15 mouse cellular contexts compared by ENCODE assay signal in the genomic region with DNA sequence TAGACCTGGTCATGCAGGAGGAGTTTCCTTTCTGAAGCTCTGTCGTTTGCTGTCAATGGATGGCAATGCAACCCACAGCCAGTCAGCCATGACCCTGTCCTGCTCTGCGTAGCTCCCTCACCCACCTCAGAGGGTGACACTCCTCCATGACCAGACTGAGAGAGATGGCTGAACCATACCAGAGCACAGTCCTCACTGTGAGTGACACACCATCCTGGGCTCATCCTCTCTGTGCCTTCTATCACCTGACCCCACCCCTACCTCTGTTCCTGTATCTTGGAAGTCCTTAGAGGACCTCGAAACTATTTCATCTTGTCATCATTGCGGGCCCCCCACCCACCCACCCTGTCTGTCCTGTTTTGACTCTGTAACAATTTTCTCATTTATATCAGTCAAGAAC.
"Had no signal": no experiment of that assay in that cellular context is flagged by ENCODE, and none has a peak within 500 bp of the region (broad histone marks: within the 10 kb centered on the region; RNA-seq: fewer than 3 reads in every experiment).

No protein-coding gene starts in this region.

- H3K4me1 ChIP-seq: limb, embryonic 13.5 days; midbrain, embryonic 12.5 days; neural tube, embryonic 13.5 days had no signal

- H3K36me3 ChIP-seq: limb, embryonic 13.5 days; midbrain, embryonic 12.5 days; neural tube, embryonic 13.5 days had no signal

- H3K9me3 ChIP-seq: limb, embryonic 13.5 days; midbrain, embryonic 12.5 days; neural tube, embryonic 13.5 days had no signal

- H3K4me2 ChIP-seq: limb, embryonic 13.5 days; midbrain, embryonic 12.5 days; neural tube, embryonic 13.5 days had no signal

- DNase-seq: kidney, adult 8-10 months; kidney, postnatal 4 days; left cerebral cortex, postnatal 4 days; lung, adult 18-20 months; lung, postnatal 4 days; right cerebral cortex, postnatal 14 days had no signal

- H3K27ac ChIP-seq: kidney, postnatal 0 days; layer of hippocampus, adult 2 months; limb, embryonic 13.5 days; midbrain, embryonic 12.5 days; neural tube, embryonic 13.5 days had no signal

- H3K27me3 ChIP-seq: limb, embryonic 13.5 days; midbrain, embryonic 12.5 days; neural tube, embryonic 13.5 days had no signal

- ATAC-seq: inflammation-experienced regulatory T-cells, adult 6 months; intestine, postnatal 0 days; lung, postnatal 0 days; midbrain, embryonic 16.5 days had no signal

- H3K4me3 ChIP-seq: layer of hippocampus, adult 2 months; limb, embryonic 13.5 days; midbrain, embryonic 12.5 days; neural tube, embryonic 13.5 days had no signal

- H3K9ac ChIP-seq: limb, embryonic 13.5 days; midbrain, embryonic 12.5 days; neural tube, embryonic 13.5 days had no signal
